Mouse (Mus musculus): ENCODE data around the gene Ncmap. TPM values are rescaled to one million over a fixed set of nuclear protein-coding genes. Genes with fewer than 3 reads are reported as not detected.
A peak's percentile ranks its signal among the peaks of the same experiment; 100 is the strongest.
"Not testable (repeated sequence)": the region's sequence is repeated elsewhere in the genome, so short reads cannot be mapped to it uniquely, and the experiment has no call there.

The Ncmap gene
- polyA plus RNA-seq, 1 experiment from 2014 or later: 0.12 TPM

DNA sequence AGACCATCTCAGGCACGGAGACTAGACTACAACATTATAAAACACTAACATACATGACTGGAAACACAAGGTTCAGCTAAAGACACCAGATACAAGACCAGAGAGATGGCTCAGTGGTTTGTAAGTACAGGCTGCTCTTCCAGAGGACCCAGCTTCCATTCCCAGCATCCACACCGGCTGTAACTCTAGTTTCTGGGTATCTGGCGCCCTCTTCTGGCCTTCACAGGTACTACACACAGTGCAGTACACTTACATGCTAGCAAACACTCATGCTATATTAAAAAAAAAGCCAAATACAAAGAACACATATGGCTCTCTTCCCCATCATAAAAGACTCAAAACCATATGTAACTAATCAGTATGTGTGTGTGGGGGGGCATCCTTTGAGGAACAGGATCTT is 22.6 kb downstream of the Ncmap start:
- Histone ChIP-seq H3K4me1 (replicated peaks) (no peaks in the 10 kb centered on the region), H3K27ac (replicated peaks) (no peak overlapping the region), H3K27me3 (no peaks in the 10 kb centered on the region), H3K9me3 (replicated peaks) (0 out of 2 replicates have a peak, but pooled peaks cover 5% of the 10 kb centered on the region), H3K4me2 (no peak overlapping the region), H3K9ac (no peak overlapping the region), H3K36me3 (replicated peaks) (no peaks in the 10 kb centered on the region), H3K4me3 (replicated peaks) (no peak overlapping the region)
- 56% methylated on average over 3 of the region's 3 CpGs for WGBS (ENCODE audit: insufficient replicate concordance)
- no peak for ATAC-seq (ENCODE audit: insufficient read depth)

DNA sequence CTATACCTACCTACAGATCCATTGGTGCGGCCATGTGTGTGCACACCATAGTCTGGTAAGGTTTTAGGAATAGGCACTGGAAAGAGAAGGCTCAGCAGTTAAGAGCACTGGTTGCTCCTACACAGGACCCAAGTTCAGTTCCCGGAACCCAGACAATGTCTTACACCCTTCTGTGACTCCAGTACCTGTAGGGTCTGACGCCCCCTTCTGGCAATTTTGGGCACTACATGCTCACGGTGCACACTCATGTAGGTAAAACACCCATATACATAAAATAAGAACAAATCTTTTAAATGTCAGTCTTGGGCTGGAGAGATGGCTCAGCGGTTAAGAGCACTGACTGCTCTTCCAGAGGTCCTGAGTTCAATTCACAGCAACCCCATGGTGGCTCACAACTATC is 24.7 kb downstream of the Ncmap start:
- no peak for ATAC-seq (ENCODE audit: insufficient read depth)
- 0 out of 2 replicates have a peak, but pooled peaks cover 5% of the 10 kb centered on the region for H3K9me3 ChIP-seq (replicated peaks)
- H3K27ac ChIP-seq (replicated peaks): no peak overlapping the region
- H3K9ac ChIP-seq: no peak overlapping the region
- no peaks in the 10 kb centered on the region for H3K27me3 ChIP-seq
- H3K4me1 ChIP-seq (replicated peaks): no peaks in the 10 kb centered on the region
- no peak overlapping the region for H3K4me3 ChIP-seq (replicated peaks)
- 74% methylated on average over 5 of the region's 5 CpGs for WGBS (ENCODE audit: insufficient replicate concordance)
- H3K4me2 ChIP-seq: no peak overlapping the region
- no peaks in the 10 kb centered on the region for H3K36me3 ChIP-seq (replicated peaks)

DNA sequence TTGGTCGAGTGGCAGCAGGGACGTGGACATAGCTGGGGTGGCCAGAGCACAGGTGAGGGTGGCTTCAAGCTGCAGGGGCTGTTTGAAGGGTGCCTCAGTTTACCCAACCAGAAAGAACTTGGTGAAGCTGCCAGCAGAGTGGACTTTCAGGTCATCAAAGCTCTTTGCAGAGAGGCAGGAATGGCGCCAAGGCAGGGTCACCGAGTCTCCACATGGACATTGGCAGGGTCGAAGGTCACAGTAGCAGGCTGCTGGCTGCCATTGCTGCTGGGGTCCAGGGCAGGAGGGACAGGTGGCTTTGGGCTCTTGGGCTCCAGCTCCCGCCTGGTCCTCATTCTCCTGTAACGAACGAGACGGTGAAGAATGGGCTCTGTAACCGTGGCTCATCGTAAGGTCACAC is 27.7 kb downstream of the Ncmap start:
- WGBS (ENCODE audit: insufficient replicate concordance): 72% methylated on average over 11 of the region's 11 CpGs
- H3K4me3 ChIP-seq (replicated peaks): no peak overlapping the region
- no peaks in the 10 kb centered on the region for H3K4me1 ChIP-seq (replicated peaks)
- H3K27ac ChIP-seq (replicated peaks): no peak overlapping the region
- H3K4me2 ChIP-seq: no peak overlapping the region
- H3K9me3 ChIP-seq (replicated peaks): 0 out of 2 replicates have a peak, but pooled peaks cover 2% of the 10 kb centered on the region
- H3K36me3 ChIP-seq (replicated peaks): no peaks in the 10 kb centered on the region
- H3K9ac ChIP-seq: no peak overlapping the region
- ATAC-seq (ENCODE audit: insufficient read depth): no peak
- H3K27me3 ChIP-seq: no peaks in the 10 kb centered on the region

DNA sequence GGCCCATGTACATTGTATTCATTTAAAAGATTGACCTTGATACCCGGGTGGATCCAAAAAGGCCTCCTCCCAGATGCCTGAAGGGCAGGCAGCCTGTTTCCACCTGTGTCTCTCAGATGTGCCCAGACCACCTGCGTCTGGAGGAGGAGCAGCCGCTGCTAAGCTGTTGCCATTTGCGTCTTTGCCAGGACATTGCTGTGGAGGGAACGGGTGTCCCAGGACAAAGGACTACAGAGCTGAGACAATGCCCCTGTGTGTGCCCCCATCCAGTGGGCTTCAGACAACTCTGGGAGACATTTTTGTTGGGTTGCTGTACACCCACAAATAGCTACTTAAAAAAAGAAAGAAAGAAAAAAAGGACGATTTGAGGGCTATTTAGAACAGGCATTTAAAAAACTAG is 35.2 kb downstream of the Ncmap start:
- Histone ChIP-seq H3K4me1 (replicated peaks) (no peaks in the 10 kb centered on the region; the same call in 1 of the 2 replicates), H3K27ac (replicated peaks) (no peak overlapping the region), H3K36me3 (replicated peaks) (no peaks in the 10 kb centered on the region), H3K4me2 (no peak overlapping the region), H3K9me3 (replicated peaks) (no peaks in the 10 kb centered on the region), H3K9ac (no peak overlapping the region), H3K27me3 (0 out of 2 replicates have a peak, but pooled peaks cover 5% of the 10 kb centered on the region), H3K4me3 (replicated peaks) (no peak overlapping the region)
- ATAC-seq (ENCODE audit: insufficient read depth): no peak
- WGBS (ENCODE audit: insufficient replicate concordance): 53% methylated on average over 6 of the region's 6 CpGs

DNA sequence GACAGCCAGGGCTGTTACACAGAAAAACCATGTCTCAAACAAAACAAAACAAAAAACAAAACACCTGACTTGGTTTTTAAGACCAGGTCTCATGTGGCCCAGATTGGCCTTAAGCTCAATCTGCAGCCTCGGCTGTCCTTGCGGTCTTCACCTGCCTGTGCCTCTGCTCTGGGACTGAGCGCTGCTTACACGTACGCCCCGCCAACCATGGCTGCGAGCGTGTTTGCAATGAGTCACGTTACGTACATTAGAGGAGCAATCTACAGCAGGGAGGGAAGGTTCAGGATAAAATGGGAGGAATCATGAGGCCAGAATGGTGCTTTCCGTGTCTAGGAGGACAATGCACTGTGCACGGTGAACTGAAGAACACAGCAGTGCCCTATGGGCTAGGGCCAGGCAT is 36.3 kb downstream of the Ncmap start:
- Histone ChIP-seq H3K27me3 (0 out of 2 replicates have a peak, but pooled peaks cover 5% of the 10 kb centered on the region), H3K9ac (no peak overlapping the region), H3K4me1 (replicated peaks) (no peaks in the 10 kb centered on the region; the same call in 1 of the 2 replicates), H3K9me3 (replicated peaks) (no peaks in the 10 kb centered on the region), H3K27ac (replicated peaks) (no peak overlapping the region), H3K36me3 (replicated peaks) (no peaks in the 10 kb centered on the region), H3K4me3 (replicated peaks) (no peak overlapping the region), H3K4me2 (no peak overlapping the region)
- no peak for ATAC-seq (ENCODE audit: insufficient read depth)
- 80% methylated on average over 12 of the region's 12 CpGs for WGBS (ENCODE audit: insufficient replicate concordance)

DNA sequence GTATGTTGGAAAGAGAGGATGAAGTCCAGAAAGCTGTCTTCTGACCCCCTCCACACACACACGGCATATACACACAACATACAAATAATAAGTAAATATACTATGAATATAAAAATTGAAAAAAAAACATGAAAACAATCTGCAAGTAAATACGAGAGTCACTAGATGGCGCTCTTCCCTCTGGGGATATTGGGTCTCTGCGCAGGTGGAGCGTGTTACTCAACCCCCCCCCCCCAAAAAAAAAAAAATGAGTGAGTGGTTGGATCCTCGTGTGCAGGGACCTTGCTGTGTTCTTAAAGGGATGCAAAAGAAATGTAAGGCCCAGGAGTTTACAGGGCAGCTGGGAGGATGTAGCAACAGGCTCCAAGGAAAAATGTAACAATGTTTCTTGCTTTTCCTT is 39.3 kb downstream of the Ncmap start:
- H3K9ac ChIP-seq: no peak overlapping the region
- H3K27ac ChIP-seq (replicated peaks): no peak overlapping the region
- no peak for ATAC-seq (ENCODE audit: insufficient read depth)
- H3K4me1 ChIP-seq (replicated peaks): peaks cover 19% of the 10 kb centered on the region
- H3K36me3 ChIP-seq (replicated peaks): no peaks in the 10 kb centered on the region
- no peaks in the 10 kb centered on the region for H3K9me3 ChIP-seq (replicated peaks)
- H3K4me2 ChIP-seq: no peak overlapping the region
- H3K27me3 ChIP-seq: 0 out of 2 replicates have a peak, but pooled peaks cover 5% of the 10 kb centered on the region
- under 1% methylated on average over 6 of the region's 6 CpGs for WGBS (ENCODE audit: insufficient replicate concordance)
- H3K4me3 ChIP-seq (replicated peaks): no peak overlapping the region

DNA sequence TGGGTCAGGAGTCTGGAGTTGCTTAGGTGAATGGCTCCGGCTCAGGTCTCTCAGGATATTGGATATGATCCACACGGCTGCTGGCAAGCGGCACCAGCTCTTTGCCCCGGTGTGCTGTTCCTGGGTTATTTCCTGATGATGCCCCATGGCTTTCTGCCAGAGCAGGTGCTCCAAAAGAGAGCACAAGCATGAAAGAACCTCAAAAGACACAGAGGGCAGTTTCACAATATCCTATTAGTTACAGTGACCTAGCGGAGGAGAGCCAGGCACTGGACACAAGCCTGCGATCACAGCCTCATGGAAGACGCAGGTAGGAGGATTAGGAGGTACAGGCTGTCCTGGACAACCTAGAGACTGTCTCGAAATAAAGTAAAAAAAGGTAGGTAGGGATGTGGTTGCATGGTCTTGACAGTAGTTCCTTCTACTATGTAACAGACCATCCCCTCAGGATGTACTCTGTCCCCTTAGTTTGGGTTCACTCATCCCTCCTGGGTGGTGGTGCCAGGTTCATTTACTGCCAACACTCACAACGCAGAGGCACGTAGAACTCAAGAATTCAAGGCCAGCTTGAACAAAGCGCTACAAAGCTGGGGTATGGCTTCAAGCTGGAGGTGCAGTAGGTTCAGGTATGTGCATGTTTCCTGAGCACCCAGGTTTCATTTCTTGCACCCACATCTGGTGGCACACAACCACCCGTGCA is 40.7 kb downstream of the Ncmap start:
- Histone ChIP-seq H3K27ac (replicated peaks) (no peak overlapping the region), H3K36me3 (replicated peaks) (no peaks in the 10 kb centered on the region), H3K4me2 (no peak overlapping the region), H3K27me3 (0 out of 2 replicates have a peak, but pooled peaks cover 2% of the 10 kb centered on the region), H3K9ac (no peak overlapping the region), H3K4me1 (replicated peaks) (peaks cover 23% of the 10 kb centered on the region), H3K9me3 (replicated peaks) (no peaks in the 10 kb centered on the region), H3K4me3 (replicated peaks) (no peak overlapping the region)
- 76% methylated on average over 12 of the region's 12 CpGs for WGBS (ENCODE audit: insufficient replicate concordance)
- ATAC-seq (ENCODE audit: insufficient read depth): no peak

DNA sequence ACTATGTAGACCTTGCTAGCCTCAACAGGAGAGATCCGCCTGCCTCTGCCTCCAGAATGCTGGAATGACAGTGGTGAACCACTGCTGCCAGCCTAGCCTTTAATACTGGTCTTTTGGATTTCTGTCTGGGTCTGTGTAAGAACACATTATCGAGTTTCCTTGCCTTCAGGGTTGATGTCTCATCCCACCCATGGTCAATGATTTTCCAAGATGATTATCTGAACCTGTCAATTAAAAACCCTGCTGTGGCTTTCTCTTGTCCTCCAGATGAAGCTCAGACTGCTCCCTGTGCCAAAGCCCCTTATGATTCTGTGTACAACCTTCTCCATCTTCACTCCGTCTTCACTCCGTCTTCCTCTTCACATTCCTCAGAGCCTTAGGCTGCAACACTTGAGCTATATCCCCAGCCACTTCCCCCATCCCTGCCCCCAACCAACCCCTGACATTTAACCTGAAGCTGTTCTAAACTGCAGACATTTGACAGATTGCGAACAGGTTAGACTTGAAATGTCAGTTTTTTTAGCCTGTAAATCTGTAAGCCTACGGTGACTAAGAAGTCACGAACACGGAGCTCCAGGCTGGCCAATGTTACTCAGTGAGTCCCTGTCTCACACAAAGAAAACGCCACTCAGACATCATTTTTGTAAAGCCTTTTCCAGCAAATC is 42.0 kb downstream of the Ncmap start:
- no peak overlapping the region for H3K27ac ChIP-seq (replicated peaks)
- peaks cover 32% of the 10 kb centered on the region for H3K4me1 ChIP-seq (replicated peaks)
- 70% methylated on average over 9 of the region's 9 CpGs for WGBS (ENCODE audit: insufficient replicate concordance)
- no peak overlapping the region for H3K4me3 ChIP-seq (replicated peaks)
- no peaks in the 10 kb centered on the region for H3K9me3 ChIP-seq (replicated peaks)
- H3K36me3 ChIP-seq (replicated peaks): no peaks in the 10 kb centered on the region
- no peak for ATAC-seq (ENCODE audit: insufficient read depth)
- H3K9ac ChIP-seq: no peak overlapping the region
- H3K27me3 ChIP-seq: no peaks in the 10 kb centered on the region
- H3K4me2 ChIP-seq: no peak overlapping the region

DNA sequence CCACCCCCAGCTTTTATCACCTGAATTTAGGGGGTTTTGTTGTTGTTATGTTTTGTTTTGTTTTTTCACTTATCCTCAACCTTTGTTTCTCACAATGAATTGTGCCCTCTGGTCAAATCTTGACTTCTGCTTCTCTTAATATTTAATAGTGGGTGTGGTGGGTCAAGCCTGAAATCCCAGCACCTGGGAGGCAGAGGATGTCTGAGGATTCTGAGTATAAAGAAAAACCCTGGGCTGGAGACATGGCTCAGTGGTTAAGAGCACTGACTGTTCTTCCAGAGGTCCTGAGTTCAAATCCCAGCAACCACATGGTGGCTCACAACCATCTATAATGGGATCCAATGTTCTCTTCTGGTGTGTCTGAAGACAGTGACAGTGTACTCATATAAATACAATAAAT is 43.3 kb downstream of the Ncmap start:
- H3K4me3 ChIP-seq (replicated peaks): peak overlapping the region; percentile 100; the same call in 1 of the 2 replicates
- not testable (repeated sequence) for H3K27me3 ChIP-seq; H3K36me3 ChIP-seq (replicated peaks); ATAC-seq (ENCODE audit: insufficient read depth); H3K9me3 ChIP-seq (replicated peaks)
- peak overlapping the region; percentile 92 for H3K4me2 ChIP-seq
- H3K9ac ChIP-seq: peak overlapping the region; percentile 63
- peak overlapping the region; percentile 99 for H3K27ac ChIP-seq (replicated peaks)
- peaks cover 43% of the 10 kb centered on the region for H3K4me1 ChIP-seq (replicated peaks)

DNA sequence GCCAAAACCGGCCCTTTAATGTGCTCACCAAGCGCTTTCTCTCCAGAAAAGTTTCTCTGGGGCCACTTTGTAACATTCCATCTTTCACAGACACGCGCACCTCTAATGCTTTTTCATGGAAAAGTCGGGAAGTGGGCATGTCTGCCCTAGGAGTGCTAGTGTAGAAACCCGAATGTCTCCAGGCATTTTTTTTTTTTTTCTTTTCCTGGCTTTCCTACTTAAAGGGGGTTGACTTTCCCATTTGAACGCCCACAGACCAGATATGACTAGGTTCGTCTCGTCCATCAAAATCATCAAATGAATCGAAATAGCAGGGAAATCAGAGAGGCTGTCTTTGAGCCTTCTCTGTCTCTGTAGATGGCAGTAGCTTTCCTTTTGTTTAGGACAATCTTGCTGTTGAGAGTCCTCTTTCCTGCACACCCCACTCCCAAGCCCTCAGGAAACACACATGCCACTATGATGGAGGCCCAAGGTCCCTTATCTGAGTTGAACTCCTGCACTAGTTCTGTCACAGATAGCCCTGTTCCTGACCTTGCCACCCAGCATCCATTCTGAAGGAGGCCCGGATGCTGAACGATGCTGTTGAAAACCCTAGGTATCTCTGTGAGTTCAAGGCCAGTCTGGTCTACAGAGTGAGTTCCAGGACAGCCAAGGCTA is 44.1 kb downstream of the Ncmap start:
- WGBS (ENCODE audit: insufficient replicate concordance): 3% methylated on average over 12 of the region's 12 CpGs
- H3K4me1 ChIP-seq (replicated peaks): peaks cover 46% of the 10 kb centered on the region
- H3K4me3 ChIP-seq (replicated peaks): peak overlapping the region; percentile 100
- H3K9me3 ChIP-seq (replicated peaks): no peaks in the 10 kb centered on the region
- peaks cover 17% of the 10 kb centered on the region for H3K36me3 ChIP-seq (replicated peaks)
- H3K4me2 ChIP-seq: peak overlapping the region; percentile 92
- peak overlapping the region; percentile 63 for H3K9ac ChIP-seq
- ATAC-seq (ENCODE audit: insufficient read depth): peak; percentile 47
- no peaks in the 10 kb centered on the region for H3K27me3 ChIP-seq
- H3K27ac ChIP-seq (replicated peaks): peak overlapping the region; percentile 99

DNA sequence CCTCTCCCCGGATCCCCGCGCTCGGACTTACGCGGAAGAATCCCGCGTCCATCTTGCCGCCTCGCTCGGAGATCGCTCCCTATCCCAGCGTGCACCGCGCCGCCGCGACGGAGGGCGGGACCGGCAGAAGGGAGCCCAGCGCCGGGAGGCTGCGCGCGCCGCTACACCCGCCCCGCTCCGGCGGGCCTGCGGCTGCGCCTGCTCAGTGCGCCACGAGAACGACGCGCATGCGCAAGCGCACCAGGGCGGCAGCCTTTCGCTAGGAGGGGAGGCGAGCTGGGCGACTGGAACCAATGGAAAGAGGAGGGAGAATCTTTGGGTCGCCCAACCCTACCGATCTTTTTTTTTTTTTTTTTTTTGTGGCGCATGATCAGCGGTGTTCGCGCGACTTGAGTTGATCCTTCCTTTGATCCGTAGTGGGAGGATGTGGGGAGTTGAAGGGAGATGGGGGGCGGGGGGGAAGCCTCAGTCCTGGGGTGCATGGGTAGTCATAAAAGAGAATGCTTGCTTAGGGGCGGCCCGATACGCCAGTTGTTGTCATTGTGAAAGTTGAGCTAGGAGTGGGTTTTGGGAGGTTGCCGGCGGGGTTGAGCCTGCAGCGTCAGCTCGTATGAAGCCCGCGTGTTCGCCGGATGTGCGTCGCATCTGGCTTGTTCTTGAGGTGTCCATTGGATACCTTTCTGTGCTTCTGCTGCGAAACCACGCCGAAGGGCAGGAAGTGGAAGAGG is 44.8 kb downstream of the Ncmap start, which contains the start of gene Srrm1:
Gene Srrm1, minus strand, starts transcription at position 256 of the 728 bp plus-strand sequence.
- Histone ChIP-seq H3K4me2 (peak within 1 kb of the TSS; percentile 92), H3K4me3 (replicated peaks) (peak within 1 kb of the TSS; percentile 100), H3K9me3 (replicated peaks) (no peaks in the 10 kb centered on the region), H3K9ac (peak within 1 kb of the TSS; percentile 99), H3K27ac (replicated peaks) (peak within 1 kb of the TSS; percentile 99), H3K27me3 (no peaks in the 10 kb centered on the region), H3K36me3 (replicated peaks) (peaks cover 24% of the 10 kb centered on the region), H3K4me1 (replicated peaks) (peaks cover 50% of the 10 kb centered on the region)
- peak; percentile 89 for ATAC-seq (ENCODE audit: insufficient read depth)
- WGBS (ENCODE audit: insufficient replicate concordance): 1% methylated on average over 69 of the region's 69 CpGs

Measured in liver, embryonic 15.5 days (tissue).